Mouse (Mus musculus): ENCODE results near the gene Cnot2.
"Not testable (repeated sequence)": the region's sequence is repeated elsewhere in the genome, so short reads cannot be mapped to it uniquely, and the experiment has no call there.

The Cnot2 gene

GRCm38 (mm10) chr10:116581369-116581718 lies at the start of gene Cnot2:
TSS of gene Cnot2 (minus strand) at chr10:116581511.
- peak; percentile 93 for DNase-seq (ENCODE audit: low read depth, low spot score)

DNA sequence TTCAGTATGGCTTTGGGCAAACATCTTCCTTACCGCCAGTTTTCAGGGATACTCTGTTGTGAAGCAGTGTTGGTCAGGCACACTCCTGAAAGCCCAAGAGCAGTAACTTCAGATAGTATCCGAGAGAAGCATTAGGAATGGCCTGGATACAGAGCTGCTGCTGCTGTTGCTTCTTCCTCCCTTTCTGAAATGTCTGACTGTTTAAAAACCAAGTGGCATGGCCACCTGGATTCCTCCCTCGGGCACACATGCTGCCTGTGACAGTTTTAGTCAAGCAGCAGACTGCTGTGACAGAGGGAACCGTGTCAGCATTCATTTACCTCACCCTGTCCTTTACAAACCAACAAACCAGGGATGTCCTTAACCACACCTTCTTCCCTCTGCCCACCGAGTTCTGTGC lies 47.6 kb upstream of the Cnot2 start:
- DNase-seq (ENCODE audit: low read depth, low spot score), result no peak

DNA sequence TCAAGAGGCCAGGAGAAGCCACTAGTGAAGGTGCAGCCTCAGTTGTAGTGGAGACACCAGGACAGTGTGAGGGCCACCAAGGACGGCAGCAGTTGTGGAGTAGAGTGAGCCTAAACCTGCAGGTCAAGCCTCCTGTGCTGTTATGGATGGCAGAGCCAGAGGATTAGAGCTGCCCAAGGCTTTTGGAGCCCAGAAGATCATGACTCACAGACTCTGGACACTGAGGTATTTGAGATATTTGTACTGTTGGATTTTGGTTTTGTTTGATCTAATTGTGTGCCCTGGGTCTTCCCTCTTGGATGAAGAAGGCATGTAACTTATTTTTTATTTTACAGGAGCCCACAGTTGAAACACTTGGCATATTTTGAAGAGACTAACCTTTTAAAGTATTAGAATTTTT lies 44.7 kb upstream of the Cnot2 start:
- no peak for DNase-seq (ENCODE audit: low read depth, low spot score)

DNA sequence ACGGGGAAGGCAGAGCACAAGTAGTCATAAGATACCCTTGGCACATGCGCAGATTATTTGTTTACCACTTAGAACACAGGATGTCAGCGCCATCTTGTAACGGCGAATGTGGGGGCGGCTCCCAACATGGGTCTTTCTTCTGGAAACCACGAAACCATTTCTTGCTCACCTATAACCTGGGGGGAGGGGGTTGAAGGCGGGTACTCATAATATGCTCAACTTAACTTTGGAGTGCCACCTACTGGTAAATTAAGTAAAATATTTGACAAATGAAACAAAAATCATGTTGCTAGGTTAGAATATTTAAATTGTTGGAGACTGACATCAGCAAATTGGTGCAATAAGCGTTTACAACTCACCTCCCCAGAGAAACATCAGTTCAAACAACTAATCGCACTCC lies 31.9 kb upstream of the Cnot2 start:
- DNase-seq (ENCODE audit: low read depth, low spot score), result not testable (repeated sequence)

DNA sequence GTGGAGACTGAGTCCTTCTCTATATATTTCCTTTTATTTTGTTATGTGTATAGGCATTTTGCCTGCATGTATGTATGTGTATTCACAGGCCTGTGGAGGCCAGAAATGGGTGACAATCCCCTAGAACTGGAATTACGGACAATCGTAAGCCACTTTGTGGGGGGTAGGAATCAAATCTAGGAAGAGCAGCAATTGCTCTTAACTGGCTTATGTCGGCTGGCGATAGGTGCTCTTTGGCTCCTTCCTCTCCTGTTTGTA lies 23.5 kb upstream of the Cnot2 start:
- DNase-seq (ENCODE audit: low read depth, low spot score), result no peak

- no peak for DNase-seq (ENCODE audit: low read depth, low spot score)
Measured at GRCm38 (mm10) chr10:116604081-116604904, 23.0 kb upstream of the Cnot2 start.

DNA sequence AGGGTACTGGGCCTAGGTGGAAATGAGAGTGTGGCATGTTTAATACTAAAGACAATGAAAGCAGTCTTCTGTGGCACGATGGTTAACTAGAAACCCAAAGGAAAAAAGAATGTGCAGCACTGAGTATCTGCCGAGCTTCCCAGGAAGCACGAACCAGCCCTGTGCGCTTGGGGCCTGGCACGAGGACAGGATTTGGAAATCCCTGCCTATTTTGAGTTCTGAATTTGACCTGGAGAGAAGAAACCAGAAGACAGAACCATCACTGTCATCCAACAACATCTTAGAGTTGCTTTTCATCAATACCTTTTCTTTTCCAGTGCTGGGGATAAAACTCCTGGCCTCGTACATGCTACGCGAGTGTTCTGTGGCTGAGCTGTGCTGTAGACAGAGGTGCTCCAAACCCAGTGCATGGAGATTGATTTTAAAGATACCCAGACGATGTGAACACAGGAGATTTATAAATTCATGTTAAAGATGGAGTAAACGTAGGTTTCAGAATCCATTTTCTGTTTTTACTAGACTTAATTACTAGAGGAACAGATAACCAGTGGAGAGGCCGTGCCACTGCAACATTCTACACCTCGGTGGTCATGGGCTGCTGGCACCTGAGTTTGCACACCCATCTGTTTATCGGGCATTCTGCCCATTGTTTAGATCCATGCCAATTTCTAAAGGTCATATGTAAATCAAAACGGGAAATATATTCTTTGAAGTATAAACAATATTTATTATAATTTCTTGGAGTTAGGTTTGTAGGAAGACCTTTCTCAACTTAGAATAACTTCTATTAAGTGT lies 17.9 kb upstream of the Cnot2 start:
- no peak for DNase-seq (ENCODE audit: low read depth, low spot score)

GRCm38 (mm10) chr10:116582738-116583137 lies 1.4 kb upstream of the Cnot2 start:
- no peak for DNase-seq (ENCODE audit: low read depth, low spot score)

DNA sequence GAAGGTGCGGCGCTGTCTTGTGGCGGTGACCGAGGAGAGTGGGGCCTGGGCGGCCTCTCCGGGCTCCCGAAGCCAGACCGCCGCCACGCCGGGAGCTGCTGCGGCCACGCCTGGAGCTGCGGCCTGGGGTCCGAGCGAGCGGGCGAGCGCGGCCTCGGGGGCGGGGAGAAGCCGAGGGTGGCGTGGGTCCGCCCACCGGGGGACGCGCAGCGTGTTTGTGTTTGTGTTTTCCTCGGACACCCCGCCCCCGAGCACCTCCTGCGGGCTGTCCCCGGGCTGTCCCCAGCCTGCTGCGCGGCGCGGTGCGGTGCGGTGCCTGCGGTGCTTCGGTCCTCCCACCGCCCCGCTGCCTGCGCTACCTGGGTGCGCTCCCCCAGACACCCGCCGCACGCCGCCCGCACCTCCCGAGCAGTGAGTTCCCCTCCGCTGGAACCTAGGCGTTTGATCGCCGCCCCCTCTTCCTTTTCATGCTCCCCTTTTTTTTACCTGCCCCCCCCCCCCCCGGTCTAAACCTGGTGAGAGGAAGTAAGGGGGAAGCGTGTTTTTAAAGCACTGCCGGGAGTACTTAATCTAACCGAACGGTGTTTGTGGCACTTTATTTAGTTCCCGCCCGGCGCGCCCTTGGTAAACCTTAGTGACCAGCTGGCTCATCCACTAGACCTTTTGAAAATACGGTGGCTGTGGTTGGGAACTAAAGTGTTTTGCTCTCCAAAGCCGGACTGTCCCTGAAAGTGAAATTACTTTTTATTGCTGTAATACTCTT lies 589 bp upstream of the Cnot2 start:
- DNase-seq (ENCODE audit: low read depth, low spot score), result peak; percentile 64

DNA sequence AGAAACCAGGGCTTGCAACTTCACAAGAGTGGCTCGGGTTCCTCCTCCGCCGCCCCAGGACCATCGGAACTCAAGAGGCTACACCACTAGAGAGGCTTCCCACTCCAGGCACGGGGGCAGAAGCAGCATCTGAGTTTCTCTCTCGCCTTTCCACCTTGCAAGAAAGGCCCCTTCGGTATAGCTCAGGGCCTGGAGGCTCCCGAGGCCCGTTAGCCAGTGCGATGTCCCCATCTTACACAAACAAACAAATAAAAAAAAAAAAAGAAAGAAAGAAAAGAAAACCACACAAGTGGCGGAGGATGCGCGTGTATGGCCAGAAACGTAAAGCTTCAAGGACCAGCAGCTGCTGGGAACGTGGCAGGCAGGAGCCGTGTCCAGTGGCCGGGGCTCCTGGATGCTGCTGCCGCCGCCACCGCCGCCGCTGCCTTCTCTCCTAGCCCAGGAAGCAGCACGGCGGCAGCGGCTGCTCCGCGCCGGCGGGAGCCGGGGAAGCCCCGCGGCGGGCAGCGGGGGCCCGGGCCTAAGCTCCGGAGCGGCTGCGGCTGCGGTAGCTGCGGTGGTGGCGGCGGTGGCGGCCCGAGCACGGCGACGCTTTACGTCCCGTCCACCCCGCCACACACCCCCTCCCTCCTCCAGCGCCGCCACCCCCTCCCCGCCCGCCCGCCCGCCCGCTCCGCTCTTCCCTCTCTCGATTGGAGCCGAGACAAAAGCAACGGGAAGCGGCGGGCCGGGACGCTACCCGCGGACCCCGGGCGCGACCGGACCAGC lies 536 bp downstream of the Cnot2 start:
- peak; percentile 55 for DNase-seq (ENCODE audit: low read depth, low spot score)

- no peak for DNase-seq (ENCODE audit: low read depth, low spot score)
Measured at GRCm38 (mm10) chr10:116579478-116579877, 1.8 kb downstream of the Cnot2 start.

GRCm38 (mm10) chr10:116578375-116578774 lies 2.9 kb downstream of the Cnot2 start:
- no peak for DNase-seq (ENCODE audit: low read depth, low spot score)

DNA sequence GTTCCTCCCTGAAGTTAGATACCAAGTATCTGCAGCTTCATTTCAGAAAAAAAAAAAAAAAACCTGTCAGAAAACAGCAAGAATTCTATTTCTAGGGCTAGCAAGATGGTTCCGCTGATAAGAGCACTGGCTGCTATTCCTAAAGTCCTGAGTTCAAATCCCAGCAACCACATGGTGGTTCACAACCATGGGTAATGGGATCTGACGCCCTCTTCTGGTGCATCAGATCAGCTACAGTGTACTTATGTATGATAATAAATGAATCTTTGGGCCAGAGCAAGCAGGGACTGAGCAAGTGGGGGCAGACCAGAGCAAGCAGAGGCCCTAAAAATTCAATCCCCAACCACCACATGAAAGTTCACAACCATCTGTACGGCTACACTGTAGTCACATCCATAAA lies 4.1 kb downstream of the Cnot2 start:
- DNase-seq (ENCODE audit: low read depth, low spot score), result no peak

- DNase-seq (ENCODE audit: low read depth, low spot score), result not testable (repeated sequence)
Measured at GRCm38 (mm10) chr10:116576071-116576470, 5.2 kb downstream of the Cnot2 start.

DNA sequence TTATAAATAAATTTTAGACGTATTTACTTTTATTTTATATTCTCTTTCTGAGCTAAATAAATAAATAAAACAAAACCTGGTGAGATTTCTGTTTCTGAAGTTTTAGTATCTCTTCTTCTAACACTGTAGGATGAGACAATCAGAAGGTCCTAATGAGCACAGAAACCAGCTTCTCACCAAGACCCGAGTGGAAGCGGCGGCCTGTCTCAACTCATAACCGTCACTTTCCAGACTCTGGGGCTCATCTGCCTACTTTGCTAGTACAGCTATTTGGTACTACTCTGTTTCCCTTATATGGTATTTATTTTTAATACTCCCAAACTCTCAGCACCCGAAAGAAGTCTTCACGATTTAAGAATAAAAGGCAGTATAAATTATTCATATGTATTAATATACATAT lies 10.8 kb downstream of the Cnot2 start:
- no peak for DNase-seq (ENCODE audit: low read depth, low spot score)

GRCm38 (mm10) chr10:116568539-116568938 lies 12.8 kb downstream of the Cnot2 start:
- DNase-seq (ENCODE audit: low read depth, low spot score), result no peak

DNA sequence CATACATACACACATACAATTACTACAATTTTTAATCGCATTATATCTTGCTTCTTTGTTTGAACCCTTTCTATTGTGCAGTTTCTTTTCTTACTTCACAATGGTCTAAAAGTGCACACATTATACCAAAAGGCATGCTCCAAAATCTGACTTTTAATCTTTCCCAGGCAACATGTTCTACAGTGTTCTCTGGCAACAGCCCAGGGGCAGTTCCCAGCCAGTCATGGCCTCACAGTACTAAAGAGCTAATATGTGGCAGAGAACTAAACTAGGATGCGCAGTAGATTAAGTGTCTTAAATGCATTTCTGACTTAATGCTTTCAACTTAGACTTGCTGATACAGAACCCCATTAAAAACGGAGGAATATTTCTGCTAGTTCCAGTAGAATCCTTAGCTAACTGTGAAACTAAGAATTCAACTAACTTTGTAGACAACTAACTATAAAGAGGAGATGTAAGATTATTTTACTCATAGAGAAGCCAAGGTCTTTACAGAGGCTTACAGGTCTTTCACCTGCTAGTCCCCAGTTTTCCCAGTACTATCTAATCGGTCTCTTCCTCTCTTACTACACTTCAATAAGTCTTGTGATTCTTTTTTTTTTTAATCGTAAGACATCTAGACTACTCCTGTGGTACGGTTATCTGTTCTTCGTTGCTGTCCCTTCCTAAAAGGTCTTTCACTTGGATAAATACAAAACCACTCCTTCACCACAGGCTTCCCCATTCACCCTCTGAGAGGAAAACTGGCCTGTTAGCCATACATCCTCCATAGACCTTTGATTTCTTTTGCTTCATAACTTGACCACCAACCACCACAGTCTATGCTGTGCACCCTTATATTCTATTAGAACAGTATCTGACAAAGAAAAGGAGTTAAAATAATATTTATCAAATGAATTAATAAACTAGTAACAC lies 13.6 kb downstream of the Cnot2 start:
- DNase-seq (ENCODE audit: low read depth, low spot score), result no peak

DNA sequence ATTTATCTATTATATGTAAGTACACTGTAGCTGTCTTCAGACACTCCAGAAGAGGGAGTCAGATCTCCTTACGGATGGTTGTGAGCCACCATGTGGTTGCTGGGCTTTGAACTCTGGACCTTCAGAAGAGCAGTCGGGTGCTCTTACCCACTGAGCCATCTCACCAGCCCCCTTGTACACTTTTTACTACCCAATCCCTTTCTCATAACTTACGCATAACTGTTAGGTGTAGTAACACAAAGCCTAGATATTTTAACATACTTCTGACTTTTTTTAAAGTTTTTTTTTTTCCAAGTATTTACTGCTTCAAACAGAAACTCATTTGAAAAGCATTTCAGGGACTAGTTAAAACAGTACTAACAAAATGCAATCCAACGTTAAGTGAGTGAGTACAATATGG lies 14.8 kb downstream of the Cnot2 start:
- DNase-seq (ENCODE audit: low read depth, low spot score), result not testable (repeated sequence)

DNA sequence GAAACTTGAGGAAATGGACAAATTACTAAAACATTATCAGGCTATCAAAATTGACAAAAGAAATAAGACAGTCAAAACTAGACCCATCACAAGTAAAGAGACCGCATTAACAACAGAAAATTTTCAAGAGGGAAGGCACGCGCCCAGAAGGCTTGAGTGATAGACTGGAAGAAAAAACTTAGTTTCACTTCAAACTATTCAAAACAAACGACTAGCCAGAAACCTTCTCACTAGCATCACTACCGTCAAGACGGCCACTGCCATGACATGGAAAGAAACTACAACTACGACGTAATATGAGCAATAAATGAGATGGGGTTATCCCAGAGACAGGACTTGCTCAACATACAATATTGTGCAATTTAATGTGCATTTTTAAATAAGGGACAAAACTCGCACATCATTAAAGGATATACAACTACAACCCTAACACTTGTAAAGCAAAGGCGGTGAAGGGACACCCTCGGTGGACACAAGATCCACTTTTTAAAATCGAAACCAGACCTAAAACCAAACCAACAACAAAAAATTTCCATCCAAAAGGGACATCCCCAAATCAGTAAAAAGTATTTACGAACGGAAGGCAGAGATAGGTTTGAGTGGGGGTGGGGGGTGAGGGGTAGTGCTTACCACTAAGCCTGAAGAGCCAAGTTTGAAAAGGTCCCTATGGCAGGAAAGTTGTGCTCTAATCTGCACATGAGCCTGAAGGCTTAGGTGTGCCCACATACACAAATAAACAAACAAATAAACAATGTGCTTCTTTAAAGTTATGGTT lies 16.3 kb downstream of the Cnot2 start:
- no peak for DNase-seq (ENCODE audit: low read depth, low spot score)

All from mesoderm, embryonic 11.5 days (tissue).